Mouse (Mus musculus) ES-CJ7 (cell line): ENCODE results near the gene Fam241a.

Source experiments
- DNase-seq: peaks from one replicate; pipeline ENCODE4 v3.0.0; 2011; ENCODE audit warnings: low read depth, low spot score

Gene Fam241a

GRCm38 (mm10) chr3:127895792-127896541 lies at the start of gene Fam241a:
Gene Fam241a (minus strand): TSS chr3:127896324.
- DNase-seq: peak; percentile 66

- DNase-seq: no peak
Observed at GRCm38 (mm10) chr3:127932453-127932852, 36.3 kb upstream of the Fam241a start.

- no peak for DNase-seq
Observed at GRCm38 (mm10) chr3:127930326-127931012, 34.3 kb upstream of the Fam241a start.

GRCm38 (mm10) chr3:127929921-127930320 lies 33.8 kb upstream of the Fam241a start:
- peak; percentile 78 for DNase-seq

- no peak for DNase-seq
Observed at GRCm38 (mm10) chr3:127926635-127927183, 30.6 kb upstream of the Fam241a start.

DNA sequence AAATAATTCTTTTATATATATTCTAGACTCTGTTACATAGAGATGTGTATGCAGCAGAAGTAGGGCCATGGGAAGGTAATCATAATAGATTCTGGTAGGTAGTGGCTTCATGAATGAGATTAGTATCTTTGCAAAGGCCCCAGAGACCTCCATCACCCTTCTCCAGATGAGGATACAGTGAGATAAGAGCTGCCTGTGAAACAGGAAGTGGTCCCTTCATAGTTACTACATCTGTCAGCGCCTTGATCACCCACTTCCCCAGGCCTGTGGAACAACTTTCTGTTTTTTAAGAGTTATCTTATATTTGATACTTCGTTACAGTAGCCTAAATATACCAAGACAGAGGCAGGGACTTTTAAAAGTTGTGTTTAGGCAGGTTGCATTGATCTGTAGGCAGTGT lies 28.3 kb upstream of the Fam241a start:
- no peak for DNase-seq

GRCm38 (mm10) chr3:127923183-127923582 lies 27.1 kb upstream of the Fam241a start:
- no peak for DNase-seq

DNA sequence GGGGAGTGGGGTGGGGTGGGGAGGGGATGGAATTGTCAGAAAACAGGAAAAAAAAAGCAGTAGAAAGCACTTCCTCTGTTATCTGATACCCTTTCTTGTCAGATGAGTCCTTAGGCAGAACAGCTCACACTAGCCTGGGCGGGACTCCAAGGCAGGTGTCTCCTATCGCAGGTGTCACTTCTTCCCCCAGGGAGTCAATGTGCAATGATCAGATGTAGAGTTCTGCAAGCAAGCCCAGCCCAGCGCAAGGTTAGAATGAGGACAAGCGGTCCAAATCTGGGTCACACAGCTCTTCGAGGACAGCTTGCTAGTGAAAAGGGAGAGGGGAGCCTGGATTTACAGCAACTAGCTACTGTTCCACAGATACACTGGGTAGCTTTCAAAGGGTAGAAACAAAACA lies 26.0 kb upstream of the Fam241a start:
- DNase-seq: no peak

DNA sequence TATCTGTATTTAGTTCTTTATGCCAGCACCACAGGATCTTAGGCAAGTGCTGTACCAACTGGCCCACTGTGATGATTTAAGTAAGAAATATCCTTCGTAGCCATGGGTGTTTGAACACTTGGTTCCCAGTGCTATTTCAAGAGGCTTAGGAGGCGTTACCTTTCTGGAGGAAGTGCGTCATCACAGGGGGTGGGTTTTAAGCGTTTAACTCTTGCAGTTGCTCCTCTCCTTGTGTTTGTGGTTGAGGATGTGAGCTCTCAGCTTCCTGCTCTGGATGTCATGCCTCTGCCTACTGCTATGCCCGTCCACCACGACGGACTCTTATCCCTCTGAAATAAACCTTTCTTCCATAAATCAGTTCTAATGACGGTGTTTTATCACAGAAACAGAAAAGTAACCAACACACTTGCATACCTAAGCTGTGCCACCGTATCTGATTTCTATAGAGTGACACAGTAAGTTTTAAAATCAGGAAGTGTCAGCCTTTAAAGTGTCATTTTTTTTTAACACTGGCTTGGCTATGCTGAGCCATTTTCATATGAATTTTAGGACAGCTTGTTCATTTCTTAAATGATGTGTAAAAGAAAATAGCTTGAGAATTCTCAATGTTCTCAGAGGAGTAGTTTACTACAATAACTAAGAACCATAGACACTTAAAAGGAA lies 22.0 kb upstream of the Fam241a start:
- DNase-seq: no peak

DNA sequence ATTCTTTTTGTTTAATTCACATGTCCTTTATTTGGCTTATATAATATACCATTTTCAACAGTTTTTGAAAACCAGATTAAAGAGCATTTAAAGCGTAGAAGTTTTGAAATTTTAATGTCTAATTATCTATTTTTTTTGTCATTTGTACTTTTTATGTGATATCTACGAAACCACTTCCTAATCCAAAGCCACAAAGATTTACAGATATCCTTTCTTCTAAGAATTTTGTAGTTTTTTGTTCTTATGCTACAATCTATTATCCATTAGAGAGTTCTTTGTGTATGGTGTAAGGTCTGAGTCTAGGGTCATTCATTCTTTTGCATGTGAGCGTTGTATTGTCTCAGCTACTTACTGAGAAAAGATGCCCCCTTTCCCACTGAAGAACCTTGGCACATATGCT lies 21.4 kb upstream of the Fam241a start:
- DNase-seq: no peak

DNA sequence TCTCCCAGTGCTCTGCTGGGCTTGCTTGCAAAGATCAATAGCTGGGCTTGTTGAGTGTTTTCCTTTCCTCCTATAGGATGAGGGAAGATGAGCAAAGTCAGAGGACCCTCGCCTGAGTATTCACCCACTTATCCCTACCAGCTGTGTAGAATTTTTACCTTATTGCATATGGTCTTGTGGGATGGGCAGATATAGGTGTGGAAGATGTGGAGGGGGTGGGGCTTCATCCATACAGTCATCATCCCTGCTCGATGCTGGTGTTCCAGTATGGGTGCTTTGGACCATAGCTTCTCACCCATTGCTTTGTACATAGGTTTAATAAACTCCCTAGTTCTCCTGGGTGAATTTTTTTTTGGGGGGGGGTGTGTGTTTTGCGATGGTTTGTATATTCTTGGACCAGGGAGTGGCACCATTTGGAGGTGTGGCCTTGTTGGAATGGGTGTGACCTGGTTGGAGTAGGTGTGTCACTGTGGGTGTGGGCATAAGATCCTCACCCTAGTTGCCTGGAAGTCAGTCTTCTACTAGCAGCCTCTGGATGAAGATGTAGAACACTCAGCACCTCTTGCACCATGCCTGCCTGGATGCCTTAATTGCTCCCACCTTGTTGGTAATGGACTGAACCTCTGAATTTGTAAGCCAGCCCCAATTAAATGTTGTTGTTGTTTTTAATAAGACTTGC lies 19.7 kb upstream of the Fam241a start:
- DNase-seq: no peak

DNA sequence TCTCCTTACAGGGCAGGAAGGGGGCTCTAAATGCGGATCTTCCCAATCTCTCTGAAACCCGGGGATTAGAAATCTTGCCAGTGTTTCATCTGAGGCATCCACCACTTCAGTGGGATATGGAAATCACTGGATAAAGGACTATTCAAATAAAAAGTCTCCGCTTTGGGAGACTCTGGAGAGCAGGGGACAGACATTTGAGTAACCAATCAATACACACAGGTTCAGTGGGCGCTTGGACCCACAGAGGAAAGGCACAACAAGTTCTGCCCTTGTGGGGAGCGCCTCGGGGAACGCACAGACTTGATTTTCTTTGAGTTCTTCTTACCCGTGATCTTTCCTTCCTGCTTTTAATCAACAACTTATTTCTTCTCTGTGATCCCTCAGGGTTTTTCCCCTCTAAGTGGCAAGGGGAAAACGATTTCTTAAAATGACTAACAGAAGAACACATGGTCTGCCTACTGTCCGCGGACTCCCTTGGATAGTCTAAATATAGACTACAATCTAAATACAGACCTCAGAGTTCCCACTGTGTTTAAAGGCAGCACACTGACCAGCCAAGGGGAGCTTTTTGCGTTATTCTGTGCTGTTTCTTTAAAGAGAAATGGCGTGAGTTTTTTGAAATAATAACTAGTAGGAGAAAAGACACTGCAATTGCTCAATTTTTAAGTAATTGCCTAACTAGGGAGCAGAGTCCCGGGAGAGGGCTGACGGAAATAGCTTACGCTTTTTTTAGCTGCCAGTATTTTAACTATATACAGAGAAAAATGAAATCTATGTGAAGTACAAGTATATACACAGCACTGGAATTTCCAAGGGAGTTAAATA lies 18.0 kb upstream of the Fam241a start:
- DNase-seq: no peak

DNA sequence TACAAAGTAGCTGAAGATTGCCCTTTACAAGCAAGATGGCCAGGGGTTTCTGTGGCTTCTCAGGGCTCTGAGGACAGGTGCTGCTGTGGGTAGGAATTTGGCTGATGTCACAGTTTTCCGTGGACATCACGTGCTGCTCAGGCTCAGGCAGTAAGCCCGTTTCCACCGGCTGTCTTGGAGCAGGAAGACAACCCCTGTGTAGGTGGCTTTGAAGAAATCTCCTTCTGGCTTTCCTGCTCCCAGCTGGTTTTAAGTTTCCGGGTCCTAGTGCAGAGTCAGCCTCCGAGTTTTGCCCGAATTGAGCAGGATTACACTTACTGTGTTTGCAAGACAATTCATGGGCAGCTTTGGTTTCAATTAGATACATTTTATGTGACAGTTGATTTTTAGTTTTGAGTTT lies 13.8 kb upstream of the Fam241a start:
- no peak for DNase-seq

DNA sequence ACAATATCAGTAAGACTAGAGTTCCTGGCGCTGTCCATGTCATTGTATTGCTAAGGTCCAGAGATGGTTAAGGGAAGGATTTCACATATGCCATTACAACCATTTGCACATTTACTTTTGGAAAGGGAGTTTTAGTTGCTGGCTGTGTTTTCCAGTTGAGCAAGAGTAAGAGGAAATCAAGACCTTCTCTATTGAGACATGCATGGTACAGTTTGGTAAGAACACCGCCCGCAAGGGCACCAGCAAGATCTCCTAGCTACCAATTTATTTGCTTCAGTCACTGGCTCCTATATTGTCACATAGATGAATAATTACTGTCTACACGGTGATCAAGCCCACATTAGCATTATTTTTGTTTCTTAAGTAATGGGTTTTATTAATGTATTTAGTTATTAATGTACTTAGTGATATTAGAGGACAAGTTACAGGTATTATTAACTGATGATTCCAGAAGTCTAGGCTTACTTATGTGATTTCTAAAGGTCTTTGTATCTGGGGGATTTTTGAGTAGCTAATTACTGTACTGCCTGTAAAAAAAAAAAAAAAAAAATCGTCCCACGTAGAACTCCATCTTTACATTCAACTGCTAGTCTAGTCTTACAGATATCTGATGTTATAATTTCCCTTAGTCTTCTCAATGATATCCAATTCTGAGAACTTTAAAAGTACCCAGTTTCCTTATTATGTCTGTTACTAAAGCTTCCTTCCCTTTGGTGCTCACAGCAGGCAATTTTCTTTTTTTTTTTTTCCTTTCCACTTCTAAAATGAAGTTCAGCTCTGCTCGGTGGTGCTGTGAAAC lies 944 bp downstream of the Fam241a start:
- no peak for DNase-seq

GRCm38 (mm10) chr3:127893902-127894301 lies 2.2 kb downstream of the Fam241a start:
- no peak for DNase-seq

DNA sequence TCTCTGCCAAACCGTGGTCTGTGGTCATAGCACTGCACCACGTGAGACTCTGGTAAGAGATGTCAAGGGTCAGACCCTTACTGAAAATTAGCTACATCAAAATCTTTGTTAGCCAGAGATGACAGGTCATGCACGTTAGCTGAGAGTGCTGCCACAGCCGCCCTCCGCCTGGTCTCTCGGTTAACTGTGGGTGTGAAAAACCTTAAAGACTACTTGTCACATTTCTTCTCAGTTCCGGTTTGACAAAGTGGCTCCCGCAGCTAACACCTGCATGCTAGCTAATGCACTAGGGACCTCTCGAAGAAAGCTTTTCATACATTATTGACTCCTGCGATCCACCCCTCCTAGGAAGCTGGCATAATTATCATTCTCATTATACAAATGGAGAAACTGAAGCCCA lies 4.2 kb downstream of the Fam241a start:
- no peak for DNase-seq

DNA sequence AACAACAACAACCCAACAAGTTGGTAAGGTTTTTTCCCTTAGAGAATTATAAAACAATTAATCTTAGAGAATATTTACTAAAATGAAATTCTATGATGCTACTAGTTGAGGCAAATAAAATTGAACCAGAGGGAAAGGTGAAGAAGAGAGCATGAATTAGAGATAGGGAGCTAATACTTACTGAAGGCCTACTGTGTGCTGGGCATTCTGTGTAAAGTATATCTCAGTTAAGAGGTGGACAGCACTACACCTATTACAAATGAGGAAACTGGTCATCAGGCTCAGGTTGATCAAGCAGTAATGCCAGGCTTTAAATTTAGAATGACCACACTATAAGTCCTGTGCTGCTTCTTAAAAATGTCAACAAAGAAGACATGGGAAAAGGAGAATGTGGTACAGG lies 6.1 kb downstream of the Fam241a start:
- DNase-seq: no peak

- no peak for DNase-seq
Observed at GRCm38 (mm10) chr3:127889570-127889969, 6.6 kb downstream of the Fam241a start.

GRCm38 (mm10) chr3:127881684-127882083 lies 14.4 kb downstream of the Fam241a start:
- no peak for DNase-seq

DNA sequence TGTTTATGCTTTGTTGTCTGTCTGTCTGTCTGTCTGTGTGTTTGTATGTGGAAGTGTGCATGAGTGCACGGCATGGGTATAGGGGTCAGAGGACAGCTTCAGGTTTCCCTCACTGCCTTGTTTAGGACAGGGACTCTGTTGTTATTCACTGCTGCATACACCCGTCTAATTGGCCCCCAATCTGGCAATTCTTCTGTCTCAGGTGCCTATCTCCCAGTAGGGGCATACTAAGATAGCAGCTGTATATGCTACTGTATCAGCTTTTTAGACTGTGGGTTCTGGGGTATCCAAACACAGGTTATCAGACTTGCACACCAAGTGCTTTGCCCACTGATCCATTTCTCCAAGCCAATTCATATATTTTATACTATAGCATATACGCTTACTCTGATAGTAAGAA lies 16.2 kb downstream of the Fam241a start:
- DNase-seq: no peak
